Mouse (Mus musculus) heart, embryonic 11.5 days (tissue): Measurements from ENCODE around the gene Amhr2. TPM values are rescaled to one million over a fixed set of nuclear protein-coding genes. Genes with fewer than 3 reads are reported as not detected.
A peak's percentile ranks its signal among the peaks of the same experiment; 100 is the strongest.

Experiments
- ATAC-seq: fragments of 200-750 bp; cut with Nextera tagmentation; replicated peaks from 2 replicates; pipeline ENCODE4 v1.8.0; 2017; ENCODE audit warnings: moderate library complexity; ENCODE audit not compliant: insufficient number of reproducible peaks, low FRiP score, low TSS enrichment
- H3K27ac ChIP-seq: fragments of 300-500 bp; sonication (generic); 2 replicates; pipeline ENCODE4 v1.5.1; 2014; ENCODE audit warnings: mild to moderate bottlenecking, low read depth, low read length
- H3K27me3 ChIP-seq: fragments of 300-500 bp; sonication (generic); 2 replicates; pipeline ENCODE4 v1.6.1; 2014; ENCODE audit warnings: mild to moderate bottlenecking, low read length, mixed read lengths; ENCODE audit not compliant: control insufficient read depth, insufficient read depth
- H3K36me3 ChIP-seq: fragments of 300-500 bp; sonication (generic); 2 replicates; pipeline ENCODE4 v1.6.1; 2014; ENCODE audit warnings: mild to moderate bottlenecking, low read length, moderate library complexity, mixed read lengths; ENCODE audit not compliant: control insufficient read depth, insufficient read depth
- H3K4me1 ChIP-seq: fragments of 300-500 bp; sonication (generic); 2 replicates; pipeline ENCODE4 v1.6.1; 2014; ENCODE audit warnings: low read length; ENCODE audit not compliant: control insufficient read depth, insufficient read depth
- H3K4me2 ChIP-seq: fragments of 300-500 bp; sonication (generic); 2 replicates; pipeline ENCODE4 v1.6.1; 2014; ENCODE audit warnings: mild to moderate bottlenecking, moderate library complexity
- H3K4me3 ChIP-seq: fragments of 300-500 bp; sonication (generic); 2 replicates; pipeline ENCODE4 v1.5.1; 2014; ENCODE audit warnings: low read depth, low read length
- H3K9ac ChIP-seq: fragments of 300-500 bp; sonication (generic); 2 replicates; pipeline ENCODE4 v1.6.1; 2014; ENCODE audit warnings: mild to moderate bottlenecking, low read depth, low read length, moderate library complexity
- H3K9me3 ChIP-seq: fragments of 300-500 bp; sonication (generic); replicated peaks from 2 replicates; pipeline ENCODE4 v1.6.1; 2016; ENCODE audit warnings: low read length; ENCODE audit not compliant: control insufficient read depth
- WGBS: fragments of 180-500 bp; shearing (Covaris S2); extraction: QIAGEN DNeasy Blood & Tissue Kit; methylation state at CpG from one replicate; pipeline ENCODE4 v1.1.7; 2014; ENCODE audit not compliant: insufficient replicate concordance; 5-methylcytosine and 5-hydroxymethylcytosine counted together
- polyA plus RNA-seq: library from polyadenylated mRNA; unstranded; fragments of >200 nt; fragmentation: Nextera tagmentation; extraction: Ambion mirVana; gene quantifications from 2 replicates; pipeline ENCODE4 v1.2.1, GENCODE M21; 2014

Amhr2 gene
- polyA plus RNA-seq, 1 experiment from 2014 or later: 1.2 TPM

DNA sequence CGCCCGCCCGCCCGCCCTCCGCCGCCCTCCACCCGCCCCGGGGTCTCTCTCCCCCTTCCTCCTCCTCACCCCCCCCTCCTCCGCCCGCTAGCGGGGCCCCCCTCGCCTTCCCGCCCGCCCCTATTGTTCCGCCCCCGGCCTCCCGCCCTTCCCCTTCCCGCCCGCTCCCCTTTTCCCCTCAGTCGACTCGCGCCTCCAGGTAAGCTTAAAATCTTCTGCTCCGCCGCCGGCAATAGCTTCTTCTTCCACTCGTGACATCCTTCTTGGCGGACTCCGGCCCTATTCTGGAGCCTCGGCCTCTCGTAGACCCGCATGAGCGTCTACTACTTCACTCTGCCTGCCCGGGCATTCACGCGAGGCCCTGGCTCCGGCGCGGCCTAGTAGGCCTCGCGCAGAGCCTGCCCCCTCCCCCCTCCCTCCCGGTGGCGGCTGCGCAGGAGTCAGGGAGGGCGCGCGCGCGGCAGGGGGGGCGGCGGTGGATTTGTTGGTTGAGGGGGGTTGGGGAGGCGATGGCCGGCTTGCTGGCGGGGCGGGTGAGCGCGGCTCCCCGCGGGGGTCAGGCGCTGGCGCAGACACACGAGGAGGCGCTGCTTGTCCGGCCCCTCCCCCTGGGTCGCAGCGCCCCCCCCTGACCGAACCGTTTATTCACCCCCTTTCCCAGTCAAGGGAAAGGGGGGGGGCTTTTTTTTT lies 25.6 kb downstream of the Amhr2 start:
- H3K27me3 ChIP-seq: no peaks in the 10 kb centered on the region
- H3K9ac ChIP-seq: peak overlapping the region; percentile 77
- peak overlapping the region; percentile 75 for H3K4me3 ChIP-seq
- peaks cover 8% of the 10 kb centered on the region for H3K36me3 ChIP-seq
- peaks cover 7% of the 10 kb centered on the region for H3K4me1 ChIP-seq
- 2% methylated on average over 22 of the region's 67 CpGs for WGBS
- peak overlapping the region; percentile 80 for H3K4me2 ChIP-seq
- peak overlapping the region; percentile 90 for H3K27ac ChIP-seq
- H3K9me3 ChIP-seq: no peaks in the 10 kb centered on the region; the same call in 1 of the 2 replicates
- peak; percentile 70 for ATAC-seq

DNA sequence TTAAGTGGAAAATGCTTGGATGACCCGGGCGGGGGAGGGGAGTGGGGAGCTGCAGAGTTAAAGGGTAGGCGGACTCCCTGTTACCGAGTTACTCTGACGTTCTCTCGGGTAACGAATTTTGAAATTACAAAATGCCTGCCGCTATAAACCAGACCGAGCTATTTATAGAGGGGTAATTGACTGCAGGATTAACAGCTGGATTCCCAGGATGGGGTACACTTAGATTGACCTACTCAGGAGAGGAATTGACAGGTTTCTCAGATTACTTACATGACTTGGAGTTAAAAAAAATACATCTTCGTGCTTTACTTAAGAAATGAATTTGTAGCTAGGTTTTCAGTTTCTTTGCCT lies 26.1 kb downstream of the Amhr2 start:
- H3K9ac ChIP-seq: peak overlapping the region; percentile 77
- peaks cover 7% of the 10 kb centered on the region for H3K4me1 ChIP-seq
- peaks cover 8% of the 10 kb centered on the region for H3K36me3 ChIP-seq
- H3K4me2 ChIP-seq: peak overlapping the region; percentile 80
- no peak for ATAC-seq
- H3K27ac ChIP-seq: peak overlapping the region; percentile 90
- H3K4me3 ChIP-seq: peak overlapping the region; percentile 75
- H3K9me3 ChIP-seq: no peaks in the 10 kb centered on the region; the same call in 1 of the 2 replicates
- no peaks in the 10 kb centered on the region for H3K27me3 ChIP-seq
- under 1% methylated on average over 10 of the region's 10 CpGs for WGBS

DNA sequence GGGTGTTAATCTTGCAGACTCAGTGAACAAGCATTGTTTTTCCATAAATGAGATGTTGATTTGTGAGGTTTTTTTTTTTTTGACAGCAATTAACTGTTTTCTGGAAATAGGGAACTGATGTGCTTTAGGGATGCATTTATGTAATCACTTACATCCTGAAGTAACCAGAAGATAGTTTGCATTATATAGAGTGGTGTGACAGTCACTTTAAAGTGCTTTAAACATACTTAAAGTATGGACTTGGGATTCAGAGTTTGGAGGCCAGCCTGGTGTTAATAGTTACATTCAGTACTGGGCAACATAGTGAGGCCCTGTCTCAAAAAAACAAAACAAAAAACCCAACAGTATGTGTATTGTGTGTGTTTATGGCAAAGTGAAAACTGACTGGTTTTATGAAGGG lies 26.6 kb downstream of the Amhr2 start:
- H3K27ac ChIP-seq: no peak overlapping the region
- H3K4me2 ChIP-seq: peak overlapping the region; percentile 80
- ATAC-seq: no peak
- H3K9ac ChIP-seq: no peak overlapping the region
- peak overlapping the region; percentile 75 for H3K4me3 ChIP-seq
- H3K4me1 ChIP-seq: peaks cover 7% of the 10 kb centered on the region
- peaks cover 11% of the 10 kb centered on the region for H3K36me3 ChIP-seq
- H3K9me3 ChIP-seq: no peaks in the 10 kb centered on the region; the same call in 1 of the 2 replicates
- H3K27me3 ChIP-seq: no peaks in the 10 kb centered on the region

DNA sequence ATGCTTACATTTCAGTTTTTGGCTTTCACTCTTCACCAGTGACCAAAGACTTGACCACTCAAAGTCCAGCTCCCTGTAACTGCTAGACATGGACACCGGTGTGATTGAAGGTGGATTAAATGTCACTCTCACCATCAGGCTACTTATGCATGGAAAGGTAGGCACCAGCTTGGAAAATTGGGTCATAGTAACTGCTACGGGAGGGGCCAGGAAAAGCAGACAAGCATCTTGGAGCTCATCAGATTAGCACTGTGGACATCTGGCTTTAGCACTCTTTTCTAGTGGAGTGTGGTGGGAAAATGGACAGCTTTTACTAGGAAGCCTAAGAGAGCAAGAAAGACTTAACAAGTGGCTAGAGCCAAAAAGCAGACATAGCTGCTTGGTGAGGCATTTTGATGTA lies 28.1 kb downstream of the Amhr2 start:
- no peaks in the 10 kb centered on the region; the same call in 1 of the 2 replicates for H3K9me3 ChIP-seq
- WGBS: 73% methylated on average over 2 of the region's 2 CpGs
- ATAC-seq: no peak
- H3K27me3 ChIP-seq: no peaks in the 10 kb centered on the region
- no peak overlapping the region; the same call in 1 of the 2 replicates for H3K4me2 ChIP-seq
- no peak overlapping the region for H3K27ac ChIP-seq
- H3K36me3 ChIP-seq: peaks cover 14% of the 10 kb centered on the region
- H3K4me1 ChIP-seq: peaks cover 7% of the 10 kb centered on the region
- H3K4me3 ChIP-seq: no peak overlapping the region
- no peak overlapping the region for H3K9ac ChIP-seq

DNA sequence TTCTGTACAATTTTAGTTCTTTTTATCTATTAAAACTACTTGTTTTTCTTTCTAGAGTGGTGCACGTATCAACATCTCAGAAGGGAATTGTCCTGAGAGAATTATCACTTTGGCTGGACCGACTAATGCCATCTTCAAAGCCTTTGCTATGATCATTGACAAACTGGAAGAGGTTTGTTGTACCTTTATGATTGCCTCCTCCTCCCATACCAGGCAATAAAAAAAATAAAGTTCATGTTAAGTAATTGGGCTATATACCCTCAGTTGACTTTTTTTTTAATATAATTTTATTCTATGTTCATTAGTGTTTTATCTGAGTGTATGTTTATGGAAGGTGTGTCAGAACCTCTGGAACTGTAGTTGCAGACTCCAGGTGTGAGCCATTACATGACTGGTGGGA lies 29.4 kb downstream of the Amhr2 start:
- H3K4me3 ChIP-seq: no peak overlapping the region
- H3K27me3 ChIP-seq: no peaks in the 10 kb centered on the region
- ATAC-seq: no peak
- H3K27ac ChIP-seq: no peak overlapping the region
- H3K4me1 ChIP-seq: peaks cover 7% of the 10 kb centered on the region
- no peak overlapping the region for H3K9ac ChIP-seq
- H3K4me2 ChIP-seq: no peak overlapping the region
- H3K9me3 ChIP-seq: no peaks in the 10 kb centered on the region
- peaks cover 19% of the 10 kb centered on the region for H3K36me3 ChIP-seq
- 84% methylated on average over 2 of the region's 2 CpGs for WGBS

DNA sequence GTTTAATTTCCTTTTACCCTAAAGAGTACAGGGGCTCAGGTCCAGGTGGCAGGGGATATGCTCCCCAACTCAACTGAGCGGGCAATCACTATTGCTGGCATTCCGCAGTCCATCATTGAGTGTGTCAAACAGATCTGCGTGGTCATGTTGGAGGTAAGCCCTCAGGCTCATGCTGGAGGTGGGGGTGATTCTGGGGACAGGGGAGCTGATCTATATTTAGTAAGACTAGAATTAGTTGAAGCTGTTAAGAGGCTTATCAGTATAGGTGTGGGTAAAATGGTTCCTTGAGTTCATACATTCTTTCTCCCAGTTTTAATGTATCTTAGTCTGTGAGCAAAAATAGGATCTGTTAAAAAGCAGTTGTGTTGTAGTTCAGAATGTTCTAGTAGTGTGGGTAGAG lies 38.0 kb downstream of the Amhr2 start:
- ATAC-seq: no peak
- no peak overlapping the region for H3K9ac ChIP-seq
- H3K9me3 ChIP-seq: no peaks in the 10 kb centered on the region
- 56% methylated on average over 3 of the region's 3 CpGs for whole genome bisulfite sequencing
- H3K36me3 ChIP-seq: peaks cover 45% of the 10 kb centered on the region
- H3K27me3 ChIP-seq: no peaks in the 10 kb centered on the region
- H3K4me3 ChIP-seq: no peak overlapping the region
- peak overlapping the region; percentile 6; the same call in 1 of the 2 replicates for H3K4me2 ChIP-seq
- H3K27ac ChIP-seq: no peak overlapping the region; the same call in 1 of the 2 replicates
- H3K4me1 ChIP-seq: peaks cover 9% of the 10 kb centered on the region

DNA sequence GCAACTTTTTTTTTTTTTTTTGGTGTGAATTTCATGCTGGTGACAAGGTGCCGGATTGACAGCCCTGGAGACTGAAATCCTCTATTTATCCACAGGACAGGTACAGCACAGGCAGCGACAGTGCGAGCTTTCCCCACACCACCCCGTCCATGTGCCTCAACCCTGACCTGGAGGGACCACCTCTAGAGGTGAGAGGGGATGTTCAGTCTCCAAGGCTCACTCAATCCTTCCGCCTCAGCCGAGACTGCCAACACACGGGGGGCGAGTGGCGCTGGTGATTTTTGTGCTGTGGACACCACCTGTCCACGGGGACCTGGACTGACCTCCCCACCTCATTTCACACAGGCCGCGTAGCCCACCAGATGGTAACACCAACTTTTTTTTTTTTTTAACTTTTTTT lies 40.7 kb downstream of the Amhr2 start:
- Histone ChIP-seq H3K9ac (no peak overlapping the region), H3K27ac (no peak overlapping the region), H3K36me3 (peaks cover 58% of the 10 kb centered on the region), H3K4me1 (peaks cover 9% of the 10 kb centered on the region), H3K9me3 (no peaks in the 10 kb centered on the region), H3K27me3 (no peaks in the 10 kb centered on the region), H3K4me3 (no peak overlapping the region), H3K4me2 (no peak overlapping the region)
- 88% methylated on average over 12 of the region's 12 CpGs for WGBS
- ATAC-seq: no peak

DNA sequence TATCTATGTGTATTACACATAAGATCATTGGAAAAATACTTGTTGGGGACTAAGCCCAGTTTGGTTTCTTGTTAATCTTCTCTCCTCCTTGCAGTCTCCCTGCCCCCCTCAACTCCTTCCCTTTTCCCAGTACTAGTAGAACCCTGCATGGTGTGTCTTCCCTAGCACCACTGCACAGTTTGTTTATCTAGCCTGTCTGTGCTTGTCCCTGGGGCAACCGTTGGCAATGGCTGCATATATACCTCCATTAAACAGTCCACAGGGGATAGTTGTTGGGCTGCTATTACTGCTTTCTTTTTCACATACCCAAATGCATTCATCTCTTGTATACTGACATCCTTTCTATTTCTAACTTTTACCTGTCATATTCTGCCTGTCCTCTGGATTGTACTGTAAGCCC lies 42.5 kb downstream of the Amhr2 start:
- 53% methylated on average over 1 of the region's 1 CpGs for WGBS

DNA sequence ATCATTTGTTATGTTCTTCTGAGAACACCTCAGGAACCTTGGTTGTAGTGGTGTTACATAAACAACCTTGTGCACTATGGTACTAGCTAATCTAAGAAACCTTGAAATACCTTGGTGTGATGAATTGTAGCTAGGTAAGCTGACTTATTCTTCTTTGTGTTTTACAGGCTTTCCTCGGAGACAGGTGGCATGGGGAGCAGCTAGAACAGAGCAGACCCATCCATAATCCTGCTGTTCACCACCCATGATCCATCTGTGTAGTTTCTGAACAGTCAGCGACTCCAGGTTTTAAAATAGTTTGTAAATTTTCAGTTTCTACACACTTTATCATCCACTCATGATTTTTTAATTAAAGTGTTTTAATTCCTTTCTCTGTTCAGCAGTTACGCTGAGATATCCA lies 53.2 kb downstream of the Amhr2 start:
- Histone ChIP-seq H3K27ac (no peak overlapping the region), H3K36me3 (peaks cover 57% of the 10 kb centered on the region), H3K4me3 (no peak overlapping the region), H3K9me3 (no peaks in the 10 kb centered on the region), H3K4me2 (no peak overlapping the region), H3K27me3 (no peaks in the 10 kb centered on the region), H3K9ac (no peak overlapping the region), H3K4me1 (no peaks in the 10 kb centered on the region)
- no peak for ATAC-seq
- 90% methylated on average over 3 of the region's 3 CpGs for WGBS

More for the DNA sequence above, 42.5 kb downstream of the Amhr2 start:
- Histone ChIP-seq H3K36me3 (peaks cover 56% of the 10 kb centered on the region), H3K9ac (no peak overlapping the region), H3K4me1 (peaks cover 9% of the 10 kb centered on the region), H3K9me3 (no peaks in the 10 kb centered on the region), H3K4me3 (no peak overlapping the region), H3K27me3 (no peaks in the 10 kb centered on the region), H3K4me2 (no peak overlapping the region), H3K27ac (no peak overlapping the region)
- no peak for ATAC-seq
